Mouse (Mus musculus): ENCODE measurements around the gene Pabpn1. TPM values are rescaled to one million over a fixed set of nuclear protein-coding genes. Genes with fewer than 3 reads are reported as not detected.

Pabpn1 gene
- polyA plus RNA-seq (2021; fragmentation: Nextera tagmentation) = 17.4 and 22.3 TPM in 2 replicates
- long read RNA-seq, experiment 1, partial matches to known transcripts = 4 of 26 reads
- long read RNA-seq, experiment 1, other reads (novel, unspliced or antisense) = 8 of 26 reads
- long read RNA-seq, experiment 2, partial matches to known transcripts = 9 of 18 reads
- long read RNA-seq, experiment 2, other reads (novel, unspliced or antisense) = 3 of 18 reads

DNA sequence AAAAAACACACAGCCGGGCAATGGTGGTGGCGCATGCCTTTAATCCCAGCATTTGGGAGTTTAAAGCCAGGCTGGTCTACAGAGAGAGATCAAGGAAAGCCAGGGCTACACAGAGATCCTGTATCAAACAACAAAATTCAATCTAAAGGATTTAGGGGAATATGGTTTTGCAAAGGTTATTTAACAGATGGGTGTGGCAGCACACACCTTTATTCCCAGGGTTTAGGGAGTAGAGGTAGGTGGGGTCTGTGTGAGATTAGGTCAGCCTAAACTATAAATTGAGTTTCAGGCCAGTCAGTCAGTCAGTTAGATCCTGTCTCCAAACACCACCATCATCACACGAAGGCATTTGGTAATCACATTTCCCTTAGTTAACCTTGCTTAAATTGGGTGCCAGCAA is at the start of gene Pabpn1:
TSS of gene Pabpn1 (plus strand) at position 301 of the 400 bp plus-strand sequence.

DNA sequence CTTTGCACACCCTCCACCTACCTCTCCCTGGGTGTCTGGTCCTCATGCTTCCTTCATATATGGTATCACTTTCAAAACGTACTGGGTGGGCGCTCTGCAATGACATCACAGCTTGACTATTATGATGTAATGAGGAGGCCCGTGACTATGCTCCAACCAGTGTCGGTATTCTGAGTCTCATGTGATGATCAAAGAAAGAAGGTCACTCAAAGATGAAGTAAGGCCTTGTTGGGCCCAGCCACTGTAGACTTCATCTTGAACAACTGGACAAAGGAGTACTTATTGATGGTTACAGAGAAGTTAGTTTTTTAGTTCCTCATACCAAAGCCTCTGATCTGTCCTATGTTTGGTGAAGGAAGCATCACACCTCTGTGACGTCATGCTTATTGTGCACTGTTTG is 21.4 kb upstream of the Pabpn1 start, which contains the start of gene Homez:
TSS of gene Homez (minus strand) at position 101 of the 400 bp plus-strand sequence.

DNA sequence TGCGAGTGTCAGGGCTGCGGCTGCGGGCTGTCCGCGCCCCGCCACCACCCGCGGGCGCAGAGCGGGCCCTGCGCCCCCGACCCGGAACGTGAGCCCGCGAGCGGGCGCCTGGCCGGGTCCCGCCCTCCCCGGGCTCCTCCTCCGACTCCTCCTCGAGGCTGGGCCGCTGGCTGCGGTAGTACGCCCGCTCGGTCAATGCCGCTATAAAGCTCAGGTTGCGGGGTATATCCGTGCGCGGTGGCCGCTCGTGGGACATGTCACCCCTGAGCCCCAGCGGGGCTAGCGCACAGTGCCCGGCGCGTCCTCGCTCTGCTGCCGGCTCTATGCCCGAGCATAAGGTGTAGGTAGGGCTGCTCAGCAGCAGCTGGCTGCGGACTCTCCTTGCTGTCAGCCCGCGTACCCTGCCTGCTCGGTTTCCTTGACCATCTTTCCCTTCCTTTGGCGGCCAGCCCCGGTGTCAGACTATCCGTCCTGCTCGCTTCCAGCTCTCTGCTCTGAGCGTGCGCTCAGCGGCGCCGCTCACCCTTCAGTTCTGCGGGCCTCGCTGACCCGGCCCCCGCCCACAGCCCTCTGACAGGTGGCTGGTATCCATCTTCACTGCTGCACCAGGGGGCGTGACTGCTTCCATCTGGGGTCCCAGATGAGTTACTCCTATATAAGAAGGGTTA is 15.1 kb upstream of the Pabpn1 start, which contains the start of gene Ppp1r3e:
TSS of gene Ppp1r3e (minus strand) at position 503 of the 668 bp plus-strand sequence.

DNA sequence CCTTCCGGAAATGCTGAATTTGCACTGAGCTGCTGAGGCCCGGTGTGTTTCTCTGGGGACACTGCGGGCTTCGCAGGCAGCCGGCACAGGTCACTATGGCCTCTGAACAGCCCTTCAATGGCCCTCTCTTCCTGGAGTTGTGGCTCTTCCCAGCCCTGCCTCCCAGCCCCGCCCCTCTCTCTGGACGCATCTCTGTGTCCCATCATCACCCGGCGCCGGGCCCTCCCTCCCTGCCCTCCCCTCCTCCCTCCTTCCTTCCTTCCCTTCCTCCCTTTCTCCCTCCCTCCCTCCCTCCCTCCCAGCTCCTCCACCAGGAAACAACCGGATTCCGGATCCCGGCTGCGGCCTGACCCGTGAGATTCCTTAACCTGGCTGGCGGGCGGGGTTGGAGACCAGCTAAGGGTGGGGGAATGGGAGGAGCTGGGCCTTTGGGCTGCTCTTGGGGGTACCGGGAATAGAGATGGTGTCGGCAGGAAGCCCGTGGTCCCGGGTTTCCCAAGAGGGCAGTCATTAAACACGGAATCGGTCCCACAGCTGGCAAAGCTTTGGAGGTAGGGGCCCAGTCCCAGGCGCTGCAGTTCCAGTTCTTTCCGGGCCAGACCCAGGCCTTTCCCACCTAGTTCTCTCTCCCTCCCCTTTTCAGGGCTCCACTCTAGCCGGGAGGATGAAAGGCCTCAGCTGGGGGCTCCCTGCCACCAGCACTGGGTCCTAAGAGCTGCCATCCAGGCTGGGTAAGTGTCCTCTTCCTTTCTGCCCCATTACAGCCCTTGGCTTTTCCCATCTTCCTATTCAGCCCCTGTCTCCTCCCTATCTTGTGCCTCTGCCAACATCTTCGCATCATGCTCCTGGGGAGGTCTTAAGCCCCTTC is 8.9 kb upstream of the Pabpn1 start, which contains the start of the genes Bcl2l2 and Gm20521:
TSS of gene Bcl2l2 (plus strand) at position 224 of the 868 bp plus-strand sequence.
TSS of gene Gm20521 (plus strand) at position 288 of the 868 bp plus-strand sequence.

DNA sequence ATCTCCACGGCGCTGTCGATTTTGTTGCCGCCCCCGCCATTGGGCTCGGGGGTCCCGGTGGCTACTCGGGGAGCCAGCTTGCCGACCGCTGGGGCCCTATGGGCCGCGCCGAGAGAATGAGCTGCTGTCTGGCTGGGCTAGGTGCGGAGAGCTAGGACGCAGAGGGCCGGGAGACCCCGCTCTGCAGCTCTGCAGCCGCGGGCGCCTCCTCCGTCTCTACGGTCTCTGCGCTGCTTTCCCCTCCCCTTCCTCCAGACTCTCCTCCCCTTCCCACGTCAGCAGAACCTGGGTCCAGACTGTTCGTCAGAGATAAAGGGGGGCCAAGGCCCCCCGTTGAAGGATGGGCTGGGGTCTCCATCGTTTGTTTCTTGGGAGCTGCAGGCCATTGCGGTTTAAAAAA is 20.6 kb downstream of the Pabpn1 start, which contains the start of gene Slc22a17:
TSS of gene Slc22a17 (minus strand) at position 247 of the 400 bp plus-strand sequence.

DNA sequence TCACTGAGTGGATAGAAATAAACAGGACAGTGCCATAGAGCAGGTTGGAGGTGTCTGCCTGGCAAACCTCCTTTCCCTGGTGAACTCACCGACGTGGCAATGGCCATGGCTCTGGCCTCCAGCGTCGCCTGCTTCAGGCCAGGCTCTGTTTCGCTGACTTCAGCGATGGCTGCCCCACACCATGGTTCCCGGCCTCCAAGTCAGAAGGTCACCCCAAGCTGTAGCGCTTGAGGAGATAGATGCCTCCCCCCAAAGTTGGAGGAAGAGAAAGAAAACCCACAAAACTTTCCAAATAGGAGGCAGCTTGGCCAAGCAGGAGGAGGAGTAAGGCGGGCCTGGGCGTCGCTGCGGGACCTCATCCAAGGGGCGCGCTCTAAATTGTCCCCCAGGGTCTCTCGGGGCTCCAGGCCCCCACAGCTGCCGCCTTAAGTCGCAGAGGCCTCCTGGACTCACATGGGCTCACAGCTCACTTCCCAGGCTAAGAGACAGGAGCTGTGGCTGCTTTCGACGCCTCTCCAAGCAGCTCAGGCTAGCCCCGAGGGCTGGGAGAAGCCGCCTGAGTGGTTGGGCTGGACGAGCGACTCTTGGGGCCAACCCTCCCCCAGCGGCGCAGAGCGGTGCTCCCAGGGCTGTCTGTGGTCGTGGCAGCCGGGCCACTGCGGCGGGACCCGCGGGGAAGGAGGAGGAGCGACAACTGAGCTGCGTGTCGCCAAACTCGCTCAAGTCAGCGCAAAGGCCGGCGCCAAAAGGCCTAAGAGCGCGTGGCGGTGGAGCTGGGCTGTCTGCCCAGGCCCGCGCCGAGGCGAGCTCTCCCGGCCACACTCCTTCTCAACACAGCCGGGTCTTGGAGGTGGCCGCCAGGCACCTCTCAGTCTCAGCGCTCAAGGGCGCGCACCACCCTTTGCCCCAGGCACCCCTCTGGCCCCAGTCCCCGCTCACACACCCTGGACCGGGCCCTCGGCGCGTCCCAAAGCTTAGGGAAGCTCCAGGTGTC is 33.3 kb downstream of the Pabpn1 start, which contains the start of gene Efs:
TSS of gene Efs (minus strand) at position 778 of the 994 bp plus-strand sequence.

DNA sequence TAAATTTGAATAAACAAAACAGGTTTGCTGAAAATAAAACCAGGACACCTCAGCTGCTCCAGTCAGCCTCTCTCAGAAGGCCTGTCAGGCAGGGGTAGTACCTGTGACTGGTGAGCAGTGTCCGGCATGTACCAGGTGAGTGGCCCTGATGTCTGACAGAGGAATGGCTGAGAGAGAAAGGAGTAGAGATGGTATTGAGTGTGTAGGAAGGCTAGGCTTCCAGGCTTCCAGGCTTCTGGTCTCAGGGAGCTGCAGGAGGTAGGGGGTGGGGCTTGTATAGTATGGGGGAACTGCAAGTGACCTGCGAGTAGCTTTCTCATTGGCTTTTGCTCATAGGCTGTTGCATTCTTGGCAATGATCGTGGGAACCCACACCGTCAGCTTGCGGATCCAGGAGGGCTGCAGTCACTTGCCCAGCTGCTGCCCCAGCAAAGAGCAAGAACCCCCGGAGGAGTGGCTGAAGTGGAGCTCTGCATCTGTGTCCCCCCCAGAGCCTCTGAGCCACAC is 40.4 kb downstream of the Pabpn1 start, which contains the start of gene Il25:
TSS of gene Il25 (plus strand) at position 51 of the 506 bp plus-strand sequence.

DNA sequence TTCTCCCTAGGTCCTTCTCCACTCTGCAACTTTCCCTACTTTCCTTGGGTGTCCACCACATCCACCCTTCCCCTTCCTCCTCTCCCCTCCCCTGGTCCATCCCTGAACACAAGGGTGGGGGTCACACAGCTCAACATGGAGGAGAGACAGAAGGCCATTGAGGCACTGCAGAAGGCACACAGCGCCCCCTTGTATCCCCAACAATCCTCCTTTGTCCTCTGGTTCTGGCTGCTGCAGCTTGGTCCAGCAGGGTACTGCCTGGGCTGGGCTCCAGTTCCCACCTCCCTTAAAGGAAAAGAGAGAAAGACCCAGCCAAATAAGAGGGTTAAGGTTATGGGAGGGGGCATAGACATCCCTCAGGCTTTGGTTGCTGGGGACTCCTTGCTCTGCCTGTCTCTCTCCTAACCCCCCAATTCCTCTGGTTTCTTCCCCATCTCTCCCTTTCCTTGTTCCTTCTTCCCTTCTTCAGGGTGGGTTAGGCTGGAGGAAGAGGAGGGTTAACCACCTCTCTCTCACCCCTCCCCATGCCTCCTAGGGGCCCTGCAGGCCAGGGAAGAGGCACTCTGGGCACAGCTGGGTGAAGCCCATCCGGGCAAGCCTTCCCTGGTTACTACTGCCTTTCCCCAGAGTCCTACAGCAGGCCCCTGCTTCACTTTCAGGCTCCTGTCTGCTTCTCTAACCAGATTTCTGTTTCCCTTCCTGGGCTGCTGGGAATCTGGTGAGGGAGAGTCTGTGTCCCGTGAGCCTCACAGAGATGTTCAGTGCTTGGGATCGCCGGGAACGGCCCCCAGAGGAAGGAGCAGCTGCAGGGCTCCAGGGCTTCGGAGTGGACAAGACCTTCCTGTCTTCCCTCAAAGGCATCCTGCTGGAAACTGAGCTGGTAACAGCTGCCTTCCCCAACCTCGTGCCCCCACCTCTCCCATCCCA is 43.9 kb downstream of the Pabpn1 start, which contains the start of gene Cmtm5:
TSS of gene Cmtm5 (plus strand) at position 358 of the 927 bp plus-strand sequence.

Other genes starting within 250 kb of the Pabpn1 start
- gene 1700123O20Rik, start 206.3 kb upstream of the Pabpn1 start, polyA plus RNA-seq (2021; fragmentation: Nextera tagmentation) = 44.0 and 47.2 TPM in 2 replicates
- 28.3 and 32.9 TPM in 2 replicates for gene Acin1, start 205.6 kb upstream of the Pabpn1 start, polyA plus RNA-seq (2021; fragmentation: Nextera tagmentation)
- not detected in 2 replicates for gene Gm29776, start 193.7 kb upstream of the Pabpn1 start, polyA plus RNA-seq (2021; fragmentation: Nextera tagmentation)
- gene Cebpe, start 180.3 kb upstream of the Pabpn1 start, polyA plus RNA-seq (2021; fragmentation: Nextera tagmentation) = not detected in 2 replicates
- gene Slc7a8, start 110.6 kb upstream of the Pabpn1 start, polyA plus RNA-seq (2021; fragmentation: Nextera tagmentation) = 17.7 and 25.0 TPM in 2 replicates
- gene Rnf212b, start 78.4 kb upstream of the Pabpn1 start, polyA plus RNA-seq (2021; fragmentation: Nextera tagmentation) = 0.10 TPM in 1 of 2 replicates, not detected in the other
- 5.8 and 7.3 TPM in 2 replicates for gene Homez, start 21.5 kb upstream of the Pabpn1 start, polyA plus RNA-seq (2021; fragmentation: Nextera tagmentation)
- 3.4 and 6.9 TPM in 2 replicates for gene Ppp1r3e, start 14.9 kb upstream of the Pabpn1 start, polyA plus RNA-seq (2021; fragmentation: Nextera tagmentation)
- 7.9 and 8.1 TPM in 2 replicates for gene Bcl2l2, start 9.1 kb upstream of the Pabpn1 start, polyA plus RNA-seq (2021; fragmentation: Nextera tagmentation)
- gene Gm20521, start 9.1 kb upstream of the Pabpn1 start, polyA plus RNA-seq (2021; fragmentation: Nextera tagmentation) = not detected in 2 replicates
- 131 and 194 TPM in 2 replicates for gene Slc22a17, start 20.6 kb downstream of the Pabpn1 start, polyA plus RNA-seq (2021; fragmentation: Nextera tagmentation)
- gene Efs, start 33.6 kb downstream of the Pabpn1 start, polyA plus RNA-seq (2021; fragmentation: Nextera tagmentation) = 0.77 and 5.0 TPM in 2 replicates
- 0.10 and 0.20 TPM in 2 replicates for gene Il25, start 40.2 kb downstream of the Pabpn1 start, polyA plus RNA-seq (2021; fragmentation: Nextera tagmentation)
- gene Cmtm5, start 43.8 kb downstream of the Pabpn1 start, polyA plus RNA-seq (2021; fragmentation: Nextera tagmentation) = 87.7 and 132 TPM in 2 replicates
- gene Myh6, start 74.4 kb downstream of the Pabpn1 start, polyA plus RNA-seq (2021; fragmentation: Nextera tagmentation) = 2.0 and 8.2 TPM in 2 replicates
- not detected in 2 replicates for gene Gm17428, start 84.4 kb downstream of the Pabpn1 start, polyA plus RNA-seq (2021; fragmentation: Nextera tagmentation)
- 25.4 and 42.9 TPM in 2 replicates for gene Myh7, start 102.1 kb downstream of the Pabpn1 start, polyA plus RNA-seq (2021; fragmentation: Nextera tagmentation)
- 55.7 and 61.3 TPM in 2 replicates for gene Ngdn, start 123.0 kb downstream of the Pabpn1 start, polyA plus RNA-seq (2021; fragmentation: Nextera tagmentation)
- 2.4 and 4.6 TPM in 2 replicates for gene Zfhx2, start 199.8 kb downstream of the Pabpn1 start, polyA plus RNA-seq (2021; fragmentation: Nextera tagmentation)
- gene Thtpa, start 202.3 kb downstream of the Pabpn1 start, polyA plus RNA-seq (2021; fragmentation: Nextera tagmentation) = 16.3 and 18.9 TPM in 2 replicates
- 1.0 and 1.1 TPM in 2 replicates for gene Ap1g2, start 214.1 kb downstream of the Pabpn1 start, polyA plus RNA-seq (2021; fragmentation: Nextera tagmentation)
- gene Jph4, start 224.4 kb downstream of the Pabpn1 start, polyA plus RNA-seq (2021; fragmentation: Nextera tagmentation) = 27.4 and 43.5 TPM in 2 replicates